Mouse (Mus musculus) kidney, embryonic 15.5 days (tissue): ENCODE measurements at regions not wholly inside any gene's neighbourhood (a gene's known extent, or its start where the extent isn't known, plus 50 kb on each side); places are given as distances from the start of the nearest gene placed in this dataset.

Experiments
- ATAC-seq: fragments of 200-750 bp; cut with Nextera tagmentation; replicated peaks from 2 replicates; pipeline ENCODE4 v1.8.0; 2017; ENCODE audit warnings: moderate TSS enrichment; ENCODE audit not compliant: low FRiP score
- H3K27ac ChIP-seq: fragments of 300-500 bp; sonication (generic); 2 replicates; pipeline ENCODE4 v1.5.1; 2015; ENCODE audit warnings: mild to moderate bottlenecking, inconsistent platforms
- H3K27me3 ChIP-seq: fragments of 300-500 bp; sonication (generic); 2 replicates; pipeline ENCODE4 v1.6.1; 2015; ENCODE audit warnings: inconsistent platforms
- H3K36me3 ChIP-seq: fragments of 300-500 bp; sonication (generic); 2 replicates; pipeline ENCODE4 v1.6.1; 2015; ENCODE audit warnings: inconsistent platforms
- H3K4me1 ChIP-seq: fragments of 300-500 bp; sonication (generic); 2 replicates; pipeline ENCODE4 v1.6.1; 2015; ENCODE audit warnings: inconsistent platforms
- H3K4me2 ChIP-seq: fragments of 300-500 bp; sonication (generic); 2 replicates; pipeline ENCODE4 v1.6.1; 2015; ENCODE audit warnings: moderate library complexity, mild to moderate bottlenecking, inconsistent platforms
- H3K4me3 ChIP-seq: fragments of 300-500 bp; sonication (generic); replicated peaks from 2 replicates; pipeline ENCODE4 v1.5.1; 2015; ENCODE audit warnings: mild to moderate bottlenecking, inconsistent platforms
- H3K9ac ChIP-seq: fragments of 300-500 bp; sonication (generic); 2 replicates; pipeline ENCODE4 v1.6.1; 2015; ENCODE audit warnings: mild to moderate bottlenecking, inconsistent platforms
- H3K9me3 ChIP-seq: fragments of 300-500 bp; sonication (generic); replicated peaks from 2 replicates; pipeline ENCODE4 v1.6.1; 2016; ENCODE audit warnings: inconsistent platforms
- WGBS: fragments of 180-500 bp; shearing (Covaris S2); methylation state at CpG from one replicate; pipeline ENCODE4 v1.1.7; 2015; ENCODE audit warnings: mixed read lengths; 5-methylcytosine and 5-hydroxymethylcytosine counted together

DNA sequence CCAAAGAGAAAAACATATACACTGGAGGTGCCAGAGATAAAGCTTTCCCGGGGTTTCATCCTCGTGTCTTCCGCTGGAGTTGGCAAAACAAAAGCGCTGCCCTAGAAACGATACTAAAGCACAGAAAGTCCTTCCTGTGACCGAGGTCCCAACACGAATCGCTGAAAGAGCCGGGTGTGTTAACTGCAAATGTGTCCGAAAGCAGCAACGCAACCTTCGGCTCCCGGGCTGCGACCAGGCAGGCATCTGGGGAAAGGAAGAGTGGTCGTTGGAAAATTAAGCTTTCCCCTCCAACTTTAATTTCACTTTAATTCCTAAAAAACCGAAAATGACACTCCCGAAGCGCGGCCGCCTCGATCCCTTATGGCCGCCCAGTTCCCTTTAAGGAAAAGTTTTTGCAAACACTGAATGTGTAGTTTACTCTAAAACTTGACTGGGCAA is 262.5 kb upstream of the Nfe2l3 start:
- H3K9ac ChIP-seq: peak overlapping the region; percentile 33
- H3K9me3 ChIP-seq: no peaks in the 10 kb centered on the region
- no peak for ATAC-seq
- peak overlapping the region; percentile 92 for H3K27ac ChIP-seq
- peak overlapping the region; percentile 54 for H3K4me2 ChIP-seq
- no peaks in the 10 kb centered on the region for H3K36me3 ChIP-seq
- peak overlapping the region; percentile 25 for H3K4me3 ChIP-seq
- 1% methylated on average over 22 of the region's 22 CpGs for WGBS
- H3K4me1 ChIP-seq: peaks cover 55% of the 10 kb centered on the region
- peaks cover 7% of the 10 kb centered on the region for H3K27me3 ChIP-seq

GRCm38 (mm10) chr6:51170414-51170813 is 262.1 kb upstream of the Nfe2l3 start:
- Histone ChIP-seq H3K9me3 (no peaks in the 10 kb centered on the region), H3K9ac (peak overlapping the region; percentile 33), H3K4me1 (peaks cover 55% of the 10 kb centered on the region), H3K27ac (peak overlapping the region; percentile 92), H3K4me3 (peak overlapping the region; percentile 25), H3K4me2 (peak overlapping the region; percentile 54), H3K27me3 (peaks cover 10% of the 10 kb centered on the region), H3K36me3 (no peaks in the 10 kb centered on the region)
- no peak for ATAC-seq
- under 1% methylated on average over 11 of the region's 11 CpGs for WGBS

- Histone ChIP-seq H3K9ac (no peak overlapping the region), H3K4me1 (peaks cover 52% of the 10 kb centered on the region), H3K9me3 (no peaks in the 10 kb centered on the region), H3K4me2 (peak overlapping the region; percentile 54), H3K36me3 (no peaks in the 10 kb centered on the region), H3K27me3 (peaks cover 14% of the 10 kb centered on the region), H3K4me3 (peak overlapping the region; percentile 25; the same call in 1 of the 2 replicates), H3K27ac (peak overlapping the region; percentile 92)
- WGBS: under 1% methylated on average over 11 of the region's 11 CpGs
- ATAC-seq: peak; percentile 68
Observed at GRCm38 (mm10) chr6:51170871-51171270, 261.6 kb upstream of the Nfe2l3 start.

DNA sequence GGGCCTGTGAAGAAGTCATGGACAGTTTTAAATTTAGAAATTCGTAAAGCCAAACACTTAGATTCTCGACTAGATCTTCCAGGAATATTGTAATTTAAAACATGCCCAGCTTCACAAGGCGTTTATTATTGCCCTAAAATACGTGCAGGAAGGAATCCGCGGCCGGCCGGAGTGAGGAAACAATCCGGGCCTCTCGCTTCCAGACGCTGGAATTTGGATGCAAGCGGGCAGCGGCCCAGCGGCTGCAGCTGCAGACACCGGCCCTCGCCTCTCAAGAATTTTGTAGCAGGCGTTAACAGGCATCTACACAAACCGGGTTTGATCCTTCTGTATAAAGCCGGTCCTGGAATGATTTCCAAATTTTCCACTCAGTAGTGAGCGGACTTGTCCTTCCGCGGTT is 260.7 kb upstream of the Nfe2l3 start:
- WGBS: 2% methylated on average over 22 of the region's 22 CpGs
- no peak for ATAC-seq
- Histone ChIP-seq H3K27me3 (peaks cover 21% of the 10 kb centered on the region), H3K4me3 (peak overlapping the region; percentile 43), H3K27ac (peak overlapping the region; percentile 93), H3K4me1 (peaks cover 51% of the 10 kb centered on the region), H3K9me3 (no peaks in the 10 kb centered on the region), H3K9ac (peak overlapping the region; percentile 49), H3K36me3 (no peaks in the 10 kb centered on the region), H3K4me2 (peak overlapping the region; percentile 86)

- Histone ChIP-seq H3K4me1 (peaks cover 51% of the 10 kb centered on the region), H3K27me3 (peaks cover 27% of the 10 kb centered on the region), H3K4me3 (peak overlapping the region; percentile 43), H3K4me2 (peak overlapping the region; percentile 86), H3K27ac (peak overlapping the region; percentile 93), H3K9ac (peak overlapping the region; percentile 49), H3K9me3 (no peaks in the 10 kb centered on the region), H3K36me3 (no peaks in the 10 kb centered on the region)
- ATAC-seq: no peak; the same call in 1 of the 2 replicates
- 2% methylated on average over 12 of the region's 12 CpGs for WGBS
Observed at GRCm38 (mm10) chr6:51172331-51172791, 260.1 kb upstream of the Nfe2l3 start.

DNA sequence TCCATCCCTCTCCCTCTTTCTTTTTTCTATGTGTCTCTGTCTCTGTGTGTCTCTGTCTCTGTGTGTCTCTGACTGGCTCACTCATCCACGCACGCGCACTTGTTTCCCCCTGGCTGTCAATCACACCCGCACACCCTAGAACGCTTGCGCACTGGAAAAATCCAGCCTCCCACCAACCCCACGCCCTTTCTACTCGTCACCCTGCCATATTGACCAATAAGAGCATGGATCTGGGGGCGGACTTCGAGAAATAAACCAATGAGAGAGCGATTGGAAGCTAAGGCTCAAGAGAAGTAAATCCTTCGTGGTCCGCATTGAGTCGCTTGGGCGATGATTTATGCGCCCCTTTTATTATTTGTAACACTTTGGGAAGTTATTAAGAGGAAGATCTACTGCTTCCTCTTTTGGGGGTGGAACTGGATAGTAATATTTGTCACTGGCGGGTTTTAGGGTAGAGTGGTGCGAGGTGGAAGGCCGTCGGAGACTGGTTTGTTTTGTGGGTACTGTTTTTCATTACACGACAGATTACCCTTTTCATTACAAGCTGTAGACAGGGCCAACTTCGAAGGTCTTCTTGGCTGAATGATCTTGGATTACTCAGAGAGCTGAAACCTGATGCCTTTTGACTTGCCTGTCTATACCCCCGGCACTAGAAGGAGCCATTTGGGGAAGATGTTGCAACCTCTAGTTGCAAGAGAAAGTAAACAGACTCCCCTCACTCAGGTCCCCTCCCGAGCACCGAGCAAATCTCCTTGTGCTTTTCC is 259.4 kb upstream of the Nfe2l3 start:
- Histone ChIP-seq H3K9me3 (no peaks in the 10 kb centered on the region), H3K4me3 (peak overlapping the region; percentile 43), H3K36me3 (no peaks in the 10 kb centered on the region), H3K27ac (peak overlapping the region; percentile 93), H3K4me2 (peak overlapping the region; percentile 86), H3K4me1 (peaks cover 54% of the 10 kb centered on the region), H3K27me3 (peaks cover 30% of the 10 kb centered on the region), H3K9ac (peak overlapping the region; percentile 52)
- ATAC-seq: peak; percentile 86
- under 1% methylated on average over 25 of the region's 25 CpGs for WGBS

GRCm38 (mm10) chr6:51173620-51174442 is 258.6 kb upstream of the Nfe2l3 start:
- no peaks in the 10 kb centered on the region for H3K36me3 ChIP-seq
- H3K4me2 ChIP-seq: peak overlapping the region; percentile 86
- H3K27ac ChIP-seq: peak overlapping the region; percentile 93
- no peak for ATAC-seq
- peak overlapping the region; percentile 52 for H3K9ac ChIP-seq
- H3K4me1 ChIP-seq: peaks cover 47% of the 10 kb centered on the region
- H3K9me3 ChIP-seq: no peaks in the 10 kb centered on the region
- H3K4me3 ChIP-seq: peak overlapping the region; percentile 43
- peaks cover 30% of the 10 kb centered on the region for H3K27me3 ChIP-seq
- WGBS: 2% methylated on average over 28 of the region's 28 CpGs

DNA sequence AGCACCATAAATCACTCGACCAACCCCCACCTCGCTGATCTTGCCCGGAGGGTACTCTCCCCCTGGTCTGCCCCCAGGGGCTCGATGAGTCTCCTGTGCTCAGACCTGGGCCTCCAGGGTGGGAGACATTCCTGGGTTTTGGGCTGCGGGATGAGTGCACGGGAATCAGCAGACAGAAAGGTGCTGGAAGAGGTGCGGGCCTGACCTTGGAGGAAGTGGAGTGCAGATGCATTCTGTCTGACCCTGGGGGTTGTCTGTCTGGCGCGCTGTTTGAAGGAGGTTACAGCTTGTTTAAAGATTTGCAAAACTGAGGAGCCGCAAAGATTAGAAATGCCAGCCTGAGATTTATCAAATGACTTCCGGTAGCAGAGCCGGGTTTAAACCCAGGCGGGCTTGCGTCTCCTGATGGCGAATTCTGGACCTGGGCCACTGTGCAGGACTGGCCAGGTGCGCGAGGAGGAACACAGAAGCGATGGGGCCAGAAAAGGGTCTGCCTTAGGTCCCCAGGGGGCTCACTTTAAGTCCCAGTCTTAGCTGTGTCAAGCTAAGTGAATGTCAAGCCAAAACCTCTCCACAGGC is 257.9 kb upstream of the Nfe2l3 start:
- no peaks in the 10 kb centered on the region for H3K9me3 ChIP-seq
- WGBS: 7% methylated on average over 18 of the region's 18 CpGs
- peak overlapping the region; percentile 86 for H3K4me2 ChIP-seq
- H3K36me3 ChIP-seq: no peaks in the 10 kb centered on the region
- no peak for ATAC-seq
- H3K27ac ChIP-seq: peak overlapping the region; percentile 93
- peaks cover 30% of the 10 kb centered on the region for H3K27me3 ChIP-seq
- H3K9ac ChIP-seq: peak overlapping the region; percentile 52; the same call in 1 of the 2 replicates
- H3K4me3 ChIP-seq: peak overlapping the region; percentile 43
- peaks cover 40% of the 10 kb centered on the region for H3K4me1 ChIP-seq

GRCm38 (mm10) chr6:51175616-51176590 is 256.6 kb upstream of the Nfe2l3 start:
- Histone ChIP-seq H3K4me3 (no peak overlapping the region), H3K4me1 (peaks cover 35% of the 10 kb centered on the region), H3K27me3 (peaks cover 36% of the 10 kb centered on the region), H3K36me3 (no peaks in the 10 kb centered on the region), H3K9me3 (no peaks in the 10 kb centered on the region), H3K4me2 (no peak overlapping the region), H3K9ac (no peak overlapping the region), H3K27ac (no peak overlapping the region)
- 48% methylated on average over 13 of the region's 13 CpGs for WGBS
- no peak for ATAC-seq

DNA sequence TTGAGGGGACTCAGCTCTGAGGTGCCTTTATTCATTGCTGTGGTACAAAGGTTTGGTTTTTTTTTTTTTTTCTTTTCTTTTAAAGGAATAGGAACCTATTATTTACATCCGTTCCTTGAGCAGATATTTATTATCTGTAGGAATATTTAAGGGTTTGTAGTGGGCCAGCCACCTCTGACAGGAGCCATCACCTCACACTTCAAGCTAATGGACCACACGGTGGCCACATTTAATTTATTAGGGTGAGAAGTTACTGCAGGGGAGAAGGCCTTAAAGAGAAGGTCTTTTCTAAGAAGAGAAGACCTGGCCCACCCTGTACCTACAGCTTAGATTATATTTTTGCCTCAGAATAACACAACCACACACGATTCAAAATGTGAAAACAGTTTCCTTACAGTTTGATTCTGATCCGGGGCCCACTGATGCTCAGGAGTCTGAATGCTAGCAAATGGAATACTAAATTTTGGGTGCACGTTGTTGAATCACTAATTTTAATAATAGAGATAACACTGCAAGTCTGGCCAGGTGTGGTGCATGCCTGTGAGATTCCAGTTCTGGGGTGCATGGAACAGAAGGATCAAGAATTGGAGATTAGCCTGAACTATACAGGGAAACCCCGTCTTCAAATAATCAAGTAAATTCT is 255.6 kb upstream of the Nfe2l3 start:
- Histone ChIP-seq H3K9ac (no peak overlapping the region), H3K9me3 (no peaks in the 10 kb centered on the region; the same call in 1 of the 2 replicates), H3K4me1 (peaks cover 32% of the 10 kb centered on the region), H3K4me3 (no peak overlapping the region), H3K27ac (no peak overlapping the region), H3K36me3 (no peaks in the 10 kb centered on the region), H3K4me2 (no peak overlapping the region), H3K27me3 (peaks cover 47% of the 10 kb centered on the region)
- no peak for ATAC-seq
- WGBS: 20% methylated on average over 6 of the region's 6 CpGs
